In the genomic region with DNA sequence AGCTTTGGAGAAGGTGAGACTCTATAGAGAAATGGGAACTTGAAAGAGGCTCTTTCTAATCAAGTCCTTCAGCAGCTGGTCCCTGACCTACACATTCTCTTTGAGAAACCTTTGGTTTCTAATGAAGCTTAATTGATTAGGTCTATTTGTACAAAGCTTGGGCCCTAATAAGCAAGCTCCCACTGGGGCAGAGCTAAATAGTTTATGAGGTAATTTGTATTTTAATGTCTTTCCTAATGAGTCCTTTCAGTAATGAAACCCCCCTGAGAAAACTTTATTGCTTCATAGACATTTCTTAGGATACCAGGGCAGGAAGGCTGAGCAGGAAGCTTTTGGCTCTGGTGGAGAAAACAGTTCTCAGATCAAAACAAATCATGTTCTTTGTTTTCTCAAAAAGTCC, we compare ENCODE assay signal across 23 mouse cellular contexts.
"Had no signal": no experiment of that assay in that cellular context is flagged by ENCODE, and none has a peak within 500 bp of the region (broad histone marks: within the 10 kb centered on the region; RNA-seq: fewer than 3 reads in every experiment).

No protein-coding gene starts in this region.

- DNase-seq: gastrocnemius, adult 2 months; gastrocnemius, postnatal 10 days; gastrocnemius, postnatal 25 days; heart, adult 11 months; heart, adult 2 months; heart, postnatal 14 days; heart, postnatal 36 days; layer of hippocampus, adult 9-11 months; layer of hippocampus, postnatal 36 days; left cerebral cortex, postnatal 4 days; lung, adult 18-20 months had no signal

- H3K4me3 ChIP-seq: gastrocnemius, adult 2 months; heart, adult 2 months; heart, embryonic 13.5 days; heart, embryonic 15.5 days; hindbrain, embryonic 13.5 days; hindbrain, embryonic 15.5 days; kidney, embryonic 15.5 days; limb, embryonic 13.5 days; limb, embryonic 15.5 days; liver, embryonic 12.5 days had no signal

- H3K36me3 ChIP-seq: heart, embryonic 13.5 days; heart, embryonic 15.5 days; hindbrain, embryonic 13.5 days; hindbrain, embryonic 15.5 days; kidney, embryonic 15.5 days; limb, embryonic 15.5 days; liver, embryonic 12.5 days had no signal

- H3K9ac ChIP-seq: heart, embryonic 13.5 days; heart, embryonic 15.5 days; hindbrain, embryonic 13.5 days; hindbrain, embryonic 15.5 days; kidney, embryonic 15.5 days; limb, embryonic 13.5 days; limb, embryonic 15.5 days; liver, embryonic 12.5 days; liver, embryonic 14.5 days had no signal

- H3K27me3 ChIP-seq: heart, embryonic 13.5 days; heart, embryonic 15.5 days; hindbrain, embryonic 13.5 days; hindbrain, embryonic 15.5 days; limb, embryonic 13.5 days; limb, embryonic 15.5 days; liver, embryonic 12.5 days had no signal

- H3K4me2 ChIP-seq: heart, embryonic 11.5 days; heart, embryonic 13.5 days; heart, embryonic 15.5 days; hindbrain, embryonic 13.5 days; hindbrain, embryonic 15.5 days; kidney, embryonic 15.5 days; limb, embryonic 13.5 days; limb, embryonic 15.5 days; liver, embryonic 12.5 days had no signal

- H3K9me3 ChIP-seq: heart, embryonic 13.5 days; heart, embryonic 15.5 days; hindbrain, embryonic 13.5 days; hindbrain, embryonic 15.5 days; kidney, embryonic 15.5 days; limb, embryonic 13.5 days; limb, embryonic 15.5 days; liver, embryonic 12.5 days had no signal

- H3K27ac ChIP-seq: gastrocnemius, adult 2 months; heart, adult 2 months; heart, embryonic 13.5 days; heart, embryonic 15.5 days; hindbrain, embryonic 13.5 days; hindbrain, embryonic 15.5 days; hindbrain, postnatal 0 days; kidney, embryonic 15.5 days; limb, embryonic 13.5 days; limb, embryonic 15.5 days; liver, embryonic 12.5 days; liver, embryonic 14.5 days had no signal

- ATAC-seq: hindbrain, postnatal 0 days; intestine, embryonic 16.5 days; liver, embryonic 12.5 days had no signal

- H3K4me1 ChIP-seq: hindbrain, embryonic 13.5 days; kidney, embryonic 15.5 days; liver, embryonic 12.5 days had no signal
